Mouse (Mus musculus): ENCODE measurements around the gene 4930558C23Rik. TPM values are rescaled to one million over a fixed set of nuclear protein-coding genes. Genes with fewer than 3 reads are reported as not detected.
A peak's percentile ranks its signal among the peaks of the same experiment; 100 is the strongest.
"Not testable (repeated sequence)": the region's sequence is repeated elsewhere in the genome, so short reads cannot be mapped to it uniquely, and the experiment has no call there.

The 4930558C23Rik gene
- polyA plus RNA-seq, 1 experiment: not detected

DNA sequence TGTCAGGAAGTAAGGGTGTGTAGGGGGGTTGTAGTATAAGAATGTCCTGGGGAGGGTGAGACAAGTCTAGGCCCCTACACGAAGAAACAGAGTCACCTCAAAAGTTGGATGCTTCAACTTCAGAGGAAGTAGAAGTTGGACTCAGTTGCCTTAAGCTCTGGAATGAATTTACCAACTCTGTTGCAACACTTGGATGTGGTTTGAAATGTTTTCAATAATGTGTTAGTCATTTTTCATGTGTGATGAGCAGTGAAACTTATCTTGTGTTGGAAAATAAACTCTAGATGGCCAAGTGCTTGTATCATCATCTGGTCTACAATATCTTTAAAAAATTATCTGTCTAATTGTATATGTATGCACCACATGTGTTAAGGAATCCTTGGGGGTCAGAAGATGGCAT lies 5.1 kb upstream of the 4930558C23Rik start:
- no peaks in the 10 kb centered on the region for H3K27me3 ChIP-seq (ENCODE audit: control insufficient read depth)
- H3K4me1 ChIP-seq (ENCODE audit: control insufficient read depth): no peaks in the 10 kb centered on the region
- TF ChIP-seq TAL1 (IDR thresholded peaks at IDR 0.05; ENCODE audit: low read length) (no peak), GATA1 (IDR thresholded peaks at IDR 0.05; ENCODE audit: low read length) (no peak)
- no peak overlapping the region for H3K4me3 ChIP-seq (replicated peaks)
- no peaks in the 10 kb centered on the region for H3K36me3 ChIP-seq (ENCODE audit: control insufficient read depth)
- H3K9me3 ChIP-seq (ENCODE audit: control insufficient read depth, low read length): no peaks in the 10 kb centered on the region

DNA sequence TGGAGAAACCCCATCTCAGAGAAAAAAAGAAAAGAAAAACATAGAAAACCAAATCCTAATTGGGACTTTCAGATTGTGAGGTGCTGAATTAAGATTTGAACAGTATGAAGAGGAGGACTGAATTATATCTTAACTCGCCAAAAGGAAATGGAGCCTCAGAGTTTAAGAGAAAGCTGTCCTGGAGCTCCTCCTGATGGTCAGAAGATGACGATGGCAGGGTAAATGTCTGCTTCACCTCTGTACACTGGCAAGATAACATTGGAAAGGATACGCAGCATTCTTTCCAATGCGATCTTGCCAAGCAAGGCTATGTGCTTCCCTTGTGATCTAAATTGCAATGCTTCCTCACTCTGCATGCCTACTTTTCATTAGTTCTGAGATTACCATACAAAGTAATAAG lies 8.3 kb downstream of the 4930558C23Rik start:
- Histone ChIP-seq H3K4me3 (replicated peaks) (no peak overlapping the region), H3K36me3 (ENCODE audit: control insufficient read depth) (no peaks in the 10 kb centered on the region), H3K27me3 (ENCODE audit: control insufficient read depth) (no peaks in the 10 kb centered on the region), H3K9me3 (ENCODE audit: control insufficient read depth, low read length) (peaks cover 4% of the 10 kb centered on the region), H3K4me1 (ENCODE audit: control insufficient read depth) (no peaks in the 10 kb centered on the region)
- no peak for TF ChIP-seq GATA1 (IDR thresholded peaks at IDR 0.05; ENCODE audit: low read length)
- no peak for TF ChIP-seq TAL1 (IDR thresholded peaks at IDR 0.05; ENCODE audit: low read length)

DNA sequence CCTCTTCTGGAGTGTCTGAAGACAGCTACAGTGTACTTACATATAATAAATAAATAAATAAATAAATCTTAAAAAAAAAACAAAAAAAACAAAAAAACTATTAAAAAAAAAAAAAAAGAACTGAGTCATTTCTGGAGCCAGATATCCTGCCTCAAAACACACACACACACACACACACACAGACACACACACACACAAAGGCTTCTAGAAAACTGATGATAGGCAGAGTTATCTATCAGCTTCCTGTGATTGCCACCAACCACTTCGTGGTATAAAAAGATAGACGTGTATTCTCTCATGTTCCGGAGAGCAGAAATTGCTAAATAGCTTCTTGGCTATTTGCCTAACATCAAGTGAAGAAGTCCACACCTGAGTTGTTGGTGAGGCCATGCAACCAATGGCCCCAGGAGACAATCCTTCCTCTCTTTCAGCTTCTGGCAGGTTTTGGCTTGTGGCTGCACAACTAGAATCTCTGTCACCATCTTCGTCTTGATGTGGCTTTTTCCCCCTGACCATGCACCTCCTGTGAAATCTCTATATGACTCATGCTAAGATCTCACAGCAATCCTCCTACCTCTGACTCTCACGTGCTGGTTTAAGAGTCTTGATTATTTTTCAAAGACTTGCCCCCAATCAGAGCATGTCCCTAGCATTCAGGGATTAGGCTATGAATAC lies 17.1 kb downstream of the 4930558C23Rik start:
- H3K9me3 ChIP-seq (ENCODE audit: control insufficient read depth, low read length): no peaks in the 10 kb centered on the region
- H3K4me3 ChIP-seq (replicated peaks): no peak overlapping the region
- no peak for TF ChIP-seq TAL1 (IDR thresholded peaks at IDR 0.05; ENCODE audit: low read length)
- no peak for TF ChIP-seq GATA1 (IDR thresholded peaks at IDR 0.05; ENCODE audit: low read length)
- no peaks in the 10 kb centered on the region for H3K36me3 ChIP-seq (ENCODE audit: control insufficient read depth)
- no peaks in the 10 kb centered on the region for H3K4me1 ChIP-seq (ENCODE audit: control insufficient read depth)
- no peaks in the 10 kb centered on the region for H3K27me3 ChIP-seq (ENCODE audit: control insufficient read depth)

GRCm38 (mm10) chr3:95373208-95373607 lies 29.4 kb downstream of the 4930558C23Rik start:
- Histone ChIP-seq H3K36me3 (ENCODE audit: control insufficient read depth) (no peaks in the 10 kb centered on the region; the same call in 1 of the 2 replicates), H3K9me3 (ENCODE audit: control insufficient read depth, low read length) (peaks cover 27% of the 10 kb centered on the region), H3K27me3 (ENCODE audit: control insufficient read depth) (no peaks in the 10 kb centered on the region), H3K4me1 (ENCODE audit: control insufficient read depth) (peaks cover 1% of the 10 kb centered on the region; the same call in 1 of the 2 replicates), H3K4me3 (replicated peaks) (no peak overlapping the region)
- TF ChIP-seq TAL1 (IDR thresholded peaks at IDR 0.05; ENCODE audit: low read length) (no peak), GATA1 (IDR thresholded peaks at IDR 0.05; ENCODE audit: low read length) (no peak)

DNA sequence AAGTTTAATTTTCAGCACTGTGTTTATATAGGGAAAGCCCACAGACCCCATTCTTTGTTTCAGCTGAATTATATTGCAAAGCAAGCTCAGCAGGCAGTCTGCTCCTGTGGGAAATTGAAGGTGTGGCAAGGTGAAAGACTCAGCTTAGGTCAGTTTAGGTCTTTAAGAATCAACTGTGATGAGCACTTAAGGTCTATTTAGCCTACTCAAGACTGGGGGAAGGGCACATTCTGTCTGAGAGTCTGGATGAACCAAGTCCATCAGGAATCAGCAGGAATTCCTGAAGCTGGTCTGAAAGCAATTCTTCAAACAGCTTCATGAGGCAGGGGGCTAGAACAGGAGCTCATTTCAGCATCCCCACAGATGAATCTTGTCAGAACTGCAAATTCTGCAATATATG lies 32.5 kb downstream of the 4930558C23Rik start:
- Histone ChIP-seq H3K27me3 (ENCODE audit: control insufficient read depth) (no peaks in the 10 kb centered on the region), H3K4me3 (replicated peaks) (no peak overlapping the region), H3K36me3 (ENCODE audit: control insufficient read depth) (no peaks in the 10 kb centered on the region), H3K9me3 (ENCODE audit: control insufficient read depth, low read length) (peaks cover 3% of the 10 kb centered on the region; the same call in 1 of the 2 replicates), H3K4me1 (ENCODE audit: control insufficient read depth) (peaks cover 1% of the 10 kb centered on the region; the same call in 1 of the 2 replicates)
- TF ChIP-seq GATA1 (IDR thresholded peaks at IDR 0.05; ENCODE audit: low read length) (no peak), TAL1 (IDR thresholded peaks at IDR 0.05; ENCODE audit: low read length) (no peak)

DNA sequence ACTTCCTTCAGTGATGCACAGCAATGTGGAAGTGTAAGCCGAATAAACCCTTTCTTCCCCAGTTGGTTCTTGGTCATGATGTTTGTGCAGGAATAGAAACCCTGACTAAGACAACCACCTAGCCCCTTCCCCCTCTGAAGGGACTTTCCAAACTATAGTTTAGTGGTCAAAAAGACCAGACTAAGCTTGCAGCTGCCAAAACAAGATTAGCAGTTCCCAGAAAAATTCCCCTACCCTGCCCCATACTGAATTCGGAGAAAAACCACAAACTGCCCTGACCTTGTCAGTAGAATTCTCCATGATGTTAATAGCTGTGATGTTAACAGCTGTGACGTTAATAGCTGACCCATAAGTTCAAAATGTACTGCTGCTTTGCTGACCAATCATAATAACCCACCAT lies 42.4 kb downstream of the 4930558C23Rik start:
- peaks cover 27% of the 10 kb centered on the region for H3K4me1 ChIP-seq (ENCODE audit: control insufficient read depth)
- not testable (repeated sequence) for H3K4me3 ChIP-seq (replicated peaks); H3K27me3 ChIP-seq (ENCODE audit: control insufficient read depth); H3K9me3 ChIP-seq (ENCODE audit: control insufficient read depth, low read length); H3K36me3 ChIP-seq (ENCODE audit: control insufficient read depth)

DNA sequence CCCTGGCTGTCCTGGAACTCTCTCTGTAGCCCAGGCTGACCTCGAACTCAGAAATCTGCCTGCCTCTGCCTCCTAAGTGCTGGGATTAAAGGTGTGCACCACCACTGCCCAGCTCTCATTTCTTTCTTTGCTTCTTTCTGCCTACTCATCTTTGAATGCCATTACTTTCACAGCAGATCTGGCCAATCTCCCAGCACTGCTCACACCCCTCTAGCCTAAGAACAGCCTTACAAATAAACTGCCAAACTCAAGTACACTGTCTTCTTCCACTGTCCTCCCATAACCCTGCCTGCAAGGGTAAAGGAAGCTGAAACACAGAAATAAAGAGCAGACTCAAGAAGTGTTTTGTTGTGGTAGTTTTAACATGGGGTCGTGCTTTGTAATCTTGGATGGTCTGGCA lies 44.9 kb downstream of the 4930558C23Rik start:
- no peaks in the 10 kb centered on the region for H3K27me3 ChIP-seq (ENCODE audit: control insufficient read depth)
- no peaks in the 10 kb centered on the region for H3K9me3 ChIP-seq (ENCODE audit: control insufficient read depth, low read length)
- TF ChIP-seq GATA1 (IDR thresholded peaks at IDR 0.05; ENCODE audit: low read length): no peak
- TF ChIP-seq TAL1 (IDR thresholded peaks at IDR 0.05; ENCODE audit: low read length): no peak
- H3K36me3 ChIP-seq (ENCODE audit: control insufficient read depth): peaks cover 16% of the 10 kb centered on the region
- H3K4me1 ChIP-seq (ENCODE audit: control insufficient read depth): peaks cover 28% of the 10 kb centered on the region
- no peak overlapping the region for H3K4me3 ChIP-seq (replicated peaks)

DNA sequence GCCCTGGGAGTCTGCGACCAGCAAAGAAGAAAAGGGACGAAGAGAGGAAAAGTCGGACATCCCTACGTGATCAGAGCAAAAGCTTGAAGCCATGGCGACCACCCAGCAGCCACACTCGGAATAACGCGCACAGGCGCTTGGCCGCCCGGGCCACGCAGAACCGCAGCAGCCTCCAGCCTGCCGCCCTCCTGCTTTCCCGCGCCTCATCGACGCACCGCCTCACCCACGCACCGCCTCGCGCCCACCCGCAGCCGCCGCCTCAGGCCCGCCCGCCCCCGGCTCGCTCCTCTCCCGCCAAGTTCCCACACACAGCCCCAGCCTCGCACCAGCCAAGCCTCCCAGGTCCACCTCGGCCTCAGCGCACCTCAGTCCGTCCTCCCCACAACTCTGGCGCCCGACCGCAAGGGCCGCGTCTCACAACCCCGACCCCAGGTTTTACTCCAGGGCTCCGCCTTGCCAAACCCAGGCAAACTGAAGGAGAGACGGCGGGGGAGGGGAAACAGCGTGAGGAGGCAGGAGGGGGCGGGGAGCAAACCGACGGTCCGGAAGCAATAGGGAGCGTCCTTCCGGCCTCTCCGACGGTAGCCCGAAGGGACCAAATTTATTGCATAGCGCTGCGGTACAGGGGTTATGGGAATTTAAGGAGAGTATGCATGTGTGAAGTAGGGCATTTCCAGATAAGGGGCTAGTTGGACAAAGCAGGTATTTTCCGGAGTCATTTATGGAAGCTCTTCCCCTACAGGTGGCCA lies 45.8 kb downstream of the 4930558C23Rik start, which contains the start of gene Setdb1:
Gene Setdb1, minus strand, starts transcription at position 502 of the 749 bp plus-strand sequence.
- H3K4me3 ChIP-seq (replicated peaks): peak within 1 kb of the TSS; percentile 68
- peaks cover 28% of the 10 kb centered on the region for H3K4me1 ChIP-seq (ENCODE audit: control insufficient read depth)
- H3K27me3 ChIP-seq (ENCODE audit: control insufficient read depth); H3K9me3 ChIP-seq (ENCODE audit: control insufficient read depth, low read length): not testable (repeated sequence)
- peaks cover 24% of the 10 kb centered on the region for H3K36me3 ChIP-seq (ENCODE audit: control insufficient read depth)

DNA sequence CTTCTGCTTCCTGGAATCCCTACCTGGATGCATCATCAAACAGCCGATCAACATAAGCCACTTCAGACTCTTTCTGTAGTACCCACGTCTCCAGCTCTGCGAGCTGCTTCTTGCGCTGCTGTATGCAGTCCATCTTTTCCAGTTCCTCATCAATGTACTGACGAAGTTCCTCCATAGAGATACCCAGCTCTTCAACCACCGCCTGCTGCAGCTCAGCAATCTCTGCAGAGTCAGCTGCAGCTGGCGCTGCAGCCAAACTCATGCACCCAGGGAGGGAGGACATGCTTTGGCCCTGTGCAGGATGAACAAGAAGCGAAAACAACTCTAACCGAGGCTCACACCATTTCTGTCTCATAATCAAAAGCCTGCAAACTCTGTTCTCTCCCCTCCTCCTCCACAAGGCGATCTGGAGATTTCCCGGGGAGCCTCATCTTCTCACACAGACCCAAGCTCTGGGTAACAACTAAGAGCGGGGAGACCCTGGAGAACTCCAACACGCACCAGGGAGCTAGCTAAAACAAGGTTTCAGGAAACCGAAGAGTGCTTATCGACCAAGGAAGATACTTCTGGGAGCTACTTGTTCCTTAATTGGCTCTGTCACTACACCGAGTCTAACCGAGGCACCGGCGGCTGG lies 46.6 kb downstream of the 4930558C23Rik start:
- not testable (repeated sequence) for H3K4me3 ChIP-seq (replicated peaks)
- peaks cover 30% of the 10 kb centered on the region for H3K36me3 ChIP-seq (ENCODE audit: control insufficient read depth)

More for the DNA sequence above, 46.6 kb downstream of the 4930558C23Rik start:
- H3K27me3 ChIP-seq (ENCODE audit: control insufficient read depth); H3K9me3 ChIP-seq (ENCODE audit: control insufficient read depth, low read length): not testable (repeated sequence)
- peaks cover 28% of the 10 kb centered on the region for H3K4me1 ChIP-seq (ENCODE audit: control insufficient read depth)
